Mouse (Mus musculus) heart, adult 11 months (tissue): ENCODE data around the gene Crhr1.

Source experiments
- DNase-seq: peaks from one replicate; pipeline ENCODE4 v3.0.0; 2022

The Crhr1 gene

DNA sequence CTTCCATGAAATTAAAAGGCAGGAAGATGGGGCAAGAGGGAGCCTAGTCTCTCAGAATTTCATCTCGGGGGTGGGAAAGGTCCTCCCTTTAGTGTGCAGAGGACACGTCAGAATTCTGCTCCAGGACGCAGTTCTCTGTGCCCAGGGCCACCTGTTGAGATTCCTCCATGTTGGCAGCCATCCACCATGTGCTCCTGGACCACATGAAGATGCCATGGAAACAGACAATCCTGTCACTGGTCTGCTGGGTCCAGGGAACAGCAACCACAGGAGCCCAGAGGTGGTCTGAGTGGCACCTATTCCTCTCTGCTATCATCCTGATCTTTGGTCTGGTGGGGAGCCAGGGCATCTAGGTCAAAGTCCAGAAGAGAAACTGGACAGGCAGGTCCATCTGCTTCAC, 6.3 kb downstream of the Crhr1 start:
- no peak for DNase-seq

DNA sequence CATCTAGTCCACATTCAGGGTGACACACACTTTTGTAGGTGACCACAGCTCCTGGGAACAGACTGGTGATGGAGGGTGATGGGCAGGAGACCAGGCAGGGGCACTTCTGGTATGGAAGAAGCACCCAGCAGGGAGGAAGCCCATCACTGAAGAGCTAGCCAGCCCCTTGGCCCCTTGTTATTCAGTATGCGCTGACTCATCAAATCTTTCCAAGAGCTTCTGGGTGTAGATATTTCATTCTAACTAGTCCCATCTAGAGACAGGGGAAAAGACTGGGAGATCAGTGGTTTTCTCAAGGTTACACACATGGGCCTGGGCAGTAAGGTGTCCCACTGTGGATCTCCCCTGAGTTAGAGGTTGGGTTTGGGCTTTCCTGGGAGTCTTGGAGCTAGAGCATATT, 12.3 kb downstream of the Crhr1 start:
- no peak for DNase-seq

DNA sequence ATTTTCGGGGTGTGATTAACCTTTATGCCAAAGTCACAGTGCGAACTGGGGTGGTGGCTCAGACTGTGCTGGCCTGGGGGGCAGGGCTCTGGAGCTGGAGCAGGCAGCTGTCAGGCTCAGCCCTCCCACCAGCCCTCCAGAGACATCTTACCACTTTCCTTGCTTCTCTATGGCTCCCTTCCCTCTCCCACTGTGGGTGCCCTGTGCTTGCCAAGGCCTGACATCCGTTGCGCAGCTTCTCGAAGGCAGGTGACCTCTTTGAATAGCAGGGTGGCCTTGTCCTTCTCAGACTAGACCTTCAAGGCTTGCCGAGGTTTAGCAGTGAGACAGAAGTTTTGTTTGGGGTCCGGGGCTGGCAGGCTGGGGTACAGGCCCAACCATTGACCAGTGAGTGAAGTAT, 16.1 kb downstream of the Crhr1 start:
- DNase-seq = no peak

DNA sequence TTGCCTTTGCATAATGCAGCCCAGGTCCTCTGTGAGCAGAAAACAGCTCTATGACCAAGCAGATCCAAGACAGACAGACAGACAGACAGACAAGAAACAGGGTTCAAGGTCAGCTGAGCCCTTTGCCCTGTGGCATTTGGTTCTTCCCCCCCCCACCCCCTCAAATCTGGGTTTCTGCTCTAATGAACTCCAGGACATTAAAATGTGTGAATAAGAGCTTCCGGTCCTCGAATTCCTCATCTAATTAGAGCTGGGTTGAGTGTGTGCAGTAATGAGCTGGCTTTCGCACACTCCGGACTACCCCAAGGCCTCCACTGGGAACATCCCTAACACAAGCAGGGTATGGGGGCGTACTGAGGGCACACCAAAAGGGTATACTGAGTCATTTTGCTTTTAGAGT, 18.3 kb downstream of the Crhr1 start:
- no peak for DNase-seq

DNA sequence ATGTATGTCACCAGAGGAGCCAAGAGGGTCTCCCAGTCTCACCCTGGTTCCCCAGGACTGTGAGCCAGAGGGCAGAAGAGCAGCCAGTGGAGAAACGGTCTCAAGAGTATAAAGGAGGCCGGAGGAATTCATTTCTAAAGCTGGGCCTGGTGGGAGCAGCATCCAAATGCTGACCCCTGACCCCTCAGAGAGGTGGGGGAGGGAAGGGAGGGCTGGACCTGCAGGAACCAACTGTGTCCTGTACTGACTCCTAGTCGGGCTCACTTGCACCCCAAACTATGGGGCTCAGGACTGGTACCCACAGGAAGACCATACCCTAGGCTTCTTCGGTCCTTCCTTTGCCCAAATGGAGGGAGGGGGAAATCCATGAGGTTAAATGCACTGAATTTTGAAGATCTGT, 21.7 kb downstream of the Crhr1 start:
- no peak for DNase-seq

DNA sequence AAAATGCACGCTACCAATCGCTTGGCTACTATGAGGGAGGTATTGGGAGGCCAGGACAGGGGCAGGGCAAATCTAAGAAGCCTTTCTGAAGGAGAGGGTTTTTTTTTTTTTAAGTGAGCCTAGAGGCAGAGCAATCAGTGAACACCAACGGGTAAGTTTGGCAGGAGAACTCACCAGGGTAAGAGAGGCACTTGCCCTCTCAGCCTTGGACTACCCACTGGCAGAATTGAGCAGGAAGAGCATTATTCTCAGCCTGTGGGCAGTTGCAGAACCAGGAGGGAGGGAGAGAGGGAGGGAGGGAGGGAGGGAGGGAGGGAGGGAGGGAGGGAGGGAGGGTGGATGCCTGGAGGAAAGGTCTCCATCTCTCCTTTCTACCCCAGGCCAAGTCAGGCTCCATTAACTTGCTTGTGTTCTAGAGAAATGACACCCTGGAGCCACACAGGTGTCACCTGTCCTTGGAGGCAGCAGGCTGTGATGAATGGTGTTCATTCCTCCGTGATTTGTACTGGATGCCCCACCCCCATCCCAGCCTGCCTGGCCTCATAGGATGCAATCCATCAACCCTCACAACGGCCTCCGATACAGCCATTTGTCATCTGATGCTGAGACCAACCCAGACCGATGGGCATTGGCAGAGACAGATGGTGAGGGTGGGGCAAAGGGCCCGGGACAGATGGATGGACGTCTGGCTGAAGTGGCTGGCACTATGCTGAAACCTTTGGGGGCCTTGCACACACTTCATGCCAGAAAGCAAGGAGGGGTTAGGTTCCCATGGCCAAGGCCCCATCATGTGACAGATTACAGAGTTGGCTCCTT, 22.4 kb downstream of the Crhr1 start:
- no peak for DNase-seq

DNA sequence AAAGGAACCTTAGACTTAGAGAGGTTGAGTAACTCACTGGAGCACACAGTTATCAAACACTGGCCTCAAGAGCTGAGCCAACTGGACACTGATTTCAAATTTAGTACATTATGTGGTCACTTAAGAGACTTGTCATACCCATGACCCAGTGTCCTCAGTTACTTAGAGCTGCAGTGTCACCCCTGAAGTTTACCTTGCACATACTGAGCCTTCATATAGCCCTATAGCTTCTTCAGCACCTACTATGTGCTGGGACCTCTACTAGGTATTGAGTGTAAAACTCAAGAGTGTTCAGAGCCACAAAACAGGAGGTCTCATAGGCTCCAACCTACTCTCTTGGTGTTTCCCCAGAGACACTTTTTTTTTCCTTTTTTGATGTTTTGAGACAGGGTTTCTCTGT, 23.2 kb downstream of the Crhr1 start:
- no peak for DNase-seq

DNA sequence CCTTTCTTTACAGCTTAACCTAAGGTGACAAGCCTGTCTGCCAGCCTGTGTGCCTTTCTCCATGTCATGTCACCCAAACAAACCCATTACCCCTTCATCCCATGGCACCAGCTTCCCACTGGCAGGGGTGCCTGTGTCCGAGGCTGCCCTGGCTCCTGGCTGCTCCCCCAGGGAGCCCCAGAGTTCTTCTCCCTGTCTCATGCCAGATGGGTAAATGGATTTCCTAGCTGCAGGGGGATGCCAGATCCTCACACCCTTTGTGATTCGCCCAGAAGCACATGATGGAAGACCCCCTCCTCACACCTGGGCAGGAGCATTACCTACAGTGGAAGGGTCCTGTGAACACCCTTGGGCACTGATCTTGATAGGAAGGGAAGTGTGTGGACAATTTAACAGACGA, 23.7 kb downstream of the Crhr1 start:
- DNase-seq = no peak

DNA sequence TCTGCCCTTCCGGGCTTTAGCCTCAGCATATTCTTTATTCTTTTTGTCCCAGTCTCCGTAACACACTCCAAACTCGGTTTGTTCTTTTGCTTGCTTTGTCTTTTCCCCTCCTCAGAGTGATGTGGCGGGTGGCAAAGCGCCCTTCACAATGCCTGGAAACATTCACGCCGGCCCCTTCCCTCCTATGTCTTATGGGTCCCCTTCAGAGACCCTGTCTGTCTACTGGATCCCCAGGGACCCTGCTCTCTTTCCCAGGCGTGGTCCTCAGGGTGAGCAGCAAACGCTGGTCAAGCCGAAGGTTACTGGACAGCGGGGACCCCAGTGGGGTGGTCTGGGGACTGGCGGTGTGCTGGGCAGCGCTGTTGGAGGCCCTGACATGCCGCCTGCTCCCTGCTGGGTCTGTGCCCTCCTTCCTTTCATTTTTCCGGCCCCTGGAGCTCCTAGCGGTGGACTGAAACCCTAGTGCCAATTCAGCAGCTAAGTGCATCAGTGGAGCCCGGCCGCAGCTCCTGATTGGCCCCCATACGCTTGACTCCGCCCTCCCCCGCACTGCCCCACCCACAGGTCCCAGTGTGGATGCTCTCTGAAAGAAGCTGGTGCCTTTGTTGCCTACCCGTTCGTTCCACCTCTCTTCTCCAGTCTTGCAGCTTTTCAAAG, 25.1 kb downstream of the Crhr1 start:
- DNase-seq = peak; percentile 94

DNA sequence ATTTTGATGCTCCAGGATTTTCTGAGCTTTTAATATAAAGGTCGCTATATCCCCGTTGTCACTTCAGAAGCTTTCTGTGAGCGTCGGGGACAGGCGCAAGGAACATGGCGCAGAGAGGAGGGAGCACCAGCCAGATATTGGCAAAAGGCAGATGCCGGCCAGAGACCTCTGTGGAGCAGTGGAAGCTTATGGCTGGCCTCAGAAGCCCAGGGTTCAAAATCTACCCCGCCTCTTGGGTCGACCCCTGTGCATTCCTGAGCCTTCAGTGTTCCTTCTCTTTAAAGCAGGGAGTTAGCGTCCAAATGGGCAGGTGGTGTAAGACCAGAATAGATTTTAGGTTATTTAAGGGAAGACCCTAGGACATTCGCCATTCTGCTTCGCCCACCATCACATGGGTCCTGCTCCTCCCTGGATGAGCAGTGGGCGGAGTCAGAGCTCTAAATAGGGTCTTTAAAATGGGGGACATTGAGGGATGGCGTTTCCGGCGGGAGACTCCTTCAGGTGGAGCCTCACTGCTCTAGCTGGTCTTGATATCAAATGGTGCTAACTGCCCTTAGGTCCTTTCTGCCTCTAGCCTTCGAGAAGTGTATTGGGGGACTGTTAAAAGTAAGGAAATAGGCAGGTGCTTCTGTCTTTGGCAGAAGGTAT, 25.7 kb downstream of the Crhr1 start:
- no peak for DNase-seq

DNA sequence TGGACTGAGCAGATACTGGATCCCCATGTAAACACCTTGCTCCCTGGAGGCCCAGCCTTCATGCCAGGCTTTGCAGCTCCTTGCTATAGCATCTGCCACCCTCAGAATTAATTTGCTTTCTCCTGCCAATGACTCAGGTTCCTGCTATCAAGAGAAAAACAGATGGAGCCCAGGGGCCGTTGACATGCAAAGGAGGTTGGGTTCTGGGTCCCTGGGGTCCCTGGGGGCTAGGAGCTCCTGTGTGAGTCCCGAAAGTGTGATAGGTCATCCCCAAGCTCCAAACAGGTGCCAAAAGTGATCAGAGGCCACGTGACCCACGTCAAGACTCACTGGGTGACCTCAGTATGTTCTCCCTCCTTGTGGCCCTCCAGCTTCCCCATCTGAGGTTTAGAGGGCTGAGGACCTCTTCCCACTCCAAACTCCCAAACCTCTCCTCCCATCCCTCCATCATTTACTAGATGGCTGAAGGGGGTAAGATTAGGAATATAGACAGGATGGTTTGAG, 27.2 kb downstream of the Crhr1 start:
- no peak for DNase-seq

DNA sequence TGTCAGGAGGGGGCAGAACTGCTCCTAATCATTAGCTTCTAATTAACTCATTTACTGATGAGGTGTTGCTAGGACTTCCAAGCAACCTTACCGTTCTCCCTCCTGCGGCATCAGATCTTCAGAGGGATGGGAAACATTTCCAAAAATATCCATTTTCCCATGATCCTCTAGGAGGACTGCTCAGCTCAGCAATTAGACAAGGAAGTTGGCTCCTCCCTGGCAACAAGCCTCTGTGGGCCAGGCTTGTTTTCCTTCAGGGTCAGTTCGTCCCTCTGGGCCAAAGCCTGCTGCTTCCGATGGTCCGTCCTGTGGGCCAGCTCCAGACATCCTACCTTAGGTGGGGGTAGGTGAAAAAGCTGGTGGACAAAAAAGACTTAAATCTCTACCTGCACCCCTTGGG, 28.5 kb downstream of the Crhr1 start:
- no peak for DNase-seq

DNA sequence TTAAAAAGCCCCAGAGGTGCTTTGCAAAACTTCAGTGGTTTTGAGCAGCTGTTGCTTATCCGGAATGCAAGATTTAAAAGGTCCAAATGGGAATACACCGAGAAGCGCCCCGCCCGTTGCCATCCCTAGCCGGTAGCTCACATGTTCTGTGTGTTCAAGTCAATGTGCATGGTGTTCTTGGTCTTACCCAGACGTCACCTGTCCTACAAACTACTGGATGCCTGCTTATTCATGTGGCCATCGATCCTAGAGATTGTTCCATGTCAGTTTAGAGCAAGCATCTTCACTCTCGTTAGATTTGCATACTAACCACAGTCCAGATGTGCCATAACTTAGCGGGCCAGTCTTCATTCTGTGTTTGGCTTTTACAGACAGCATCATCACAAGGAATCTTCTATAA, 31.6 kb downstream of the Crhr1 start:
- no peak for DNase-seq

DNA sequence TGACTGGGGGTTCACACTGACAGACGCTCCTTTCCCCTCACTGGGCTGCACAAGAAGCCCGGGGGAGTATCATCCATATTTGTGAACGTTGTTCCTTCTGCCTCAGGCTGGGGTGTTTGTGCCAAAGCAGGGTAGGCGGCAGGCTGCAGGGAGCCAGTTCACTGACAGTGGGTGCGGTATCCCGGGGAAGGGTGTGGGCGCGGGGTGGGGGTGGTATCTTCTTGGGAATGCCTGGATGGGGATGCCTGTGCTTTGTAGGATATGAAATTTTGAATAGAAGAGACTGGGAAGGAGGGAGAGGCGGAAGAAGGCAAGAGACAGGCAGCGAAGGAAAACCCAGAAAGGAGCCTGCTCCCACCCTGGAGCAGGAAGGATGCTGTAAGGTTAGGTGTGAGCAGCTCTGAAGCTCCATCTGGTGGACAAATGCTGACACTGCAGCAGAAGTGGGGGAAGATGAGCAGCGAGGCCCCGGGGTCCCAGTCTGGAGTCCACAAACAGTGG, 38.7 kb downstream of the Crhr1 start:
- DNase-seq = no peak

DNA sequence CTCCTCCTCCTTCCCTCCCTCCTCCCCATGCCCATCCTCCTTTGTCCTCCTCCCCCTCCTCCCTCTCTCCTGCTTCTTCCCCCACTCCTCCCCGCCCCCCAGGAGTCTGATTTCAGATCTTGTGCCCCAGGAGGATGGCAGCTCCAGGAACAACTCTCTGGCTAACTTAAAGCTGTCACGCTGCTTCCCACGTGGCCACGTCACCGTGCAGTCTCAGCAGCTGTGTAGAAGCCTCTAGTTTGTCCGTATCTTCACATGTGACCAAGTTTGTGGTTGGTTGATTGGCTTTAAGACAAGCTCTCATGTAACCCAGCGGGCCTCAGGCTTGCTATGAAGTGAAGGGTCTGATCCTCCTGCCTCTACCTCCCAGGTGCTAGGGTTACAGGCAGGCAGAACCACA, 46.2 kb downstream of the Crhr1 start:
- DNase-seq = no peak

DNA sequence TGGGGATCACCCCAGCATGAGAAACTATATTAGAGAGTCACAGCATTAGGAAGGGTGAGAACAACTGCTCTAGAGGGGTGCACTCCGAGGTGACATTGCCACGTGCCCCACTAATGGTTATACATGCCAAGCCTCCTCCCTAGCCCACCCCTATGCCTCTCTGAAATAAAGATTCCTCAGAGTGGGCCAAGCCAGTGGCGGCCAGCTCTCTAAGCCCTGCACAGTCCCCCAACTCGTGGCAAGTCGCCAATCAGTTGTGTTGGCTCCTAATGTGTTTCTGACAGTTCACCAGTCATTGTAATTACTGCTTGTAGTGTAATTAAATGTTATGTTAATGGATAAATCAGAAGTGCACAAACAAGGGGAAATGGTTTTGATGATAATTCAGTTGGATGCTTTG, 47.1 kb downstream of the Crhr1 start:
- DNase-seq = no peak

DNA sequence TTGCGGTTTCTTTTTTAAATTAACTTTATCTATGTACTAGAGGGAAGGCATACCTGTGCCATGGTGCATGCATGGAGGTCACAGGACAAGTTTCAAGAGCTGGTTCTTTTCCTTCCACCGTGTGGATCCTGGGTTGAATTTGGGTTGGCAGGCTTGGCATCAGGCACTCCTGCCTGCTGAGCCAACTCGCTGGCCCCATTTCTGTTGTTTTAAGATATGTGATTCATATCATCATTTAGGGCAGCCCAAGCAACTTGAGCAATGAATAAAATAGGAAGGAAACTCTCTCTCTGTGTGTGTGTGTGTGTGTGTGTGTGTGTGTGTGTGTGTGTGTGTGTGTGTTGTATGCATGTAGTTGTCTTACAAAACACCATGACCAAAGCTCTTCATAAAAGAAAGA, 49.5 kb downstream of the Crhr1 start:
- no peak for DNase-seq

DNA sequence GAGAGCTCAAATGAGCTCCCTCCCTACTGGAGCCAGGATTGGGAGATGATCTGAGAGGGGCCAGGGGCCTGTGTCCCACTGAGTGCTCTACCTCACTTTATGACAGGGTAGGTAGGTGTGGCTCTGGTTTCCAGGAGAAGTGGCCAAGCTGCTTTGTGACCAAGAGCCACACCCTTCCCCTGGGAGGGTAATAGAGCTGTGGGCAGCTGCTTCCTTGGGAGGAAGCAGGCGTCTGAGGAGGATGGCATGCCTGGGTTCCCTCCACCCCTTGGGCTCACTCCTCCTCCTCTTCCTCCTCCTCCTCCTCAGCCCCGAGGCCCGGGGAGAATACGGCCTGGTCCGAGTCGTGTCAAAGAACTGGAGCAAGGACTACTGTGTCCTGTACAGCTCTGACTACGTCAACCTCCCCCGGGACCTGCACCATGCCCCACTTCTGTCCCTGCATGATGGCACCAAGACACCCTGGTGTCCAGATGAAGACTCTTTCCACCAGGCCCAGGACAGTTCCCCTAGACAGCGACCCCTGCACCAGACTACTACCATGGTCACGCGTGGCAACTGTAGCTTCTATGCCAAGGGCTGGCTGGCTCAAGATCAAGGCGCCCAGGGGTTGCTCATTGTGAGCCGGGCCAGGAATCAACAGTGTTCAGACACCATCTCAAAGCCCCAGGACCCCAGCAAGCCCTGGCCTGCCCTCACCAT, 53.6 kb downstream of the Crhr1 start, which contains the start of gene Sppl2c:
Gene Sppl2c, plus strand, starts transcription at position 193 of the 702 bp plus-strand sequence.
- no peak for DNase-seq

DNA sequence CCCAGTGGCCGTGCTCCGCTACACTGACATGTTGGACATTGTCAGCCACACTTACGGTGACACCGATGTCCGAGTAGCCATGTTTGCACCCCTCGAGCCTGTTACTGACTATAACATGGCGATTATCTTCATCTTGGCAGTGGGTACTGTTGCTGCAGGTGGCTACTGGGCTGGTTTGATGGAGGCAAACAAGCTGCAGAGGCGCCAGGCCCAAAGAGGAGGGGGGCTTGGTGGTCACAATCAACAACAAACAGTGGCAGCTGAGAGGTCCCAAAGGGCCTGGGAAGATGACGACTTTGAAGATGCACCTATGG, 54.1 kb downstream of the Crhr1 start:
- DNase-seq = no peak

DNA sequence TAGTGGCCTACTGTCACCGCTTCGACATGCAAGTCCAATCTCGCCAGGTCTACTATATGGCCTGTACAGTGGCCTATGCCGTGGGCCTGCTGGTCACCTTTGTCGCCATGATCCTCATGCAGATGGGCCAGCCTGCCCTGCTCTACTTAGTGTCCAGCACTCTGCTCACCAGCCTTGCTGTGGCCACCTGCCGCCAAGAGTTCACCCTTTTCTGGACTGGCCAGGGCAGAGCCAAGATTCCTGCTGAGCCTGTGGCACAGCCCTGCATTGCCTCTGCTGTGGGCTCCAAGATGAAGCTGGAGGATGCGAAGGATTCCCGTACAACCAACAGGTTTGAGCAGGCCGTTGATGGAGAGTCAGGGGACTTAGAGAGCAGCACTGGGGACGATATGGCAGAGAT, 55.1 kb downstream of the Crhr1 start:
- no peak for DNase-seq

DNA sequence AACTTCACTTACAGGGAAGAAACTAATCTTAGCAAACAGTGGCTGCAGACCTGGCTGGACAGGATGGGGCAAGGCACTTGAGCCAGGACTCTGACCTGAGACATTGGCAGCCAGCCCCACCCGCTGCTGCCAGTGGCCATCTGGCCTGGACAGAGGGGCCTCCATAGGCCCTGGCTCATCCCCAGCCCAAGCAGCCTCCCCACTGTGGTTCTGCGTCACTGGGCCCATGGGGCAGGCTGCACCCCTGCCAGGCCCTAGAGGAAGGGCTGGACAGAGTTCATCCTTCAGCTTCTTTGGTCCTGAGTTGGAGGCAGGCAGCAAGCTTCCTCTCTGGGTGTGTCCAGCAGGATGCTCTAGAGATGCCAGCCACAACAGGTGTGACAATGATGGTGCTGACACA, 57.4 kb downstream of the Crhr1 start:
- DNase-seq = no peak

DNA sequence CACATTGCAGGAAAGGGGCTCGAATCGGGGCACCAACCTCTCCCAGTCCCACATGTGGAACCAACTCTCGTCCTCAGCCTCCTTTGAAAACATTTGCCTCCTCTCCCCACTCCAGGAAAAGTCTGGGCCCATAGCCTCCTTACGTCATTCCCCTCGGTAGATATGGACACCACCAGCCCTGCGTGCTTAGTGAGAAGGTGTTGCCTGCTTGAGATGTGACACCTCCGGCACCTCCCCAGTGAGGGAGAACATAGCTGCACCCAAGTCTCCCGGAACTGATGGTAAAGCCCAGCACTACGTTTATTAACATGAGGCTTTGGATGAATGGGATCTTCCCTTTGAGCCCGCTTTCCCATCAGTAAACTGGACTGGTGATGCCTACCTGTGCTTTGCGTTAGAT, 62.7 kb downstream of the Crhr1 start:
- no peak for DNase-seq

DNA sequence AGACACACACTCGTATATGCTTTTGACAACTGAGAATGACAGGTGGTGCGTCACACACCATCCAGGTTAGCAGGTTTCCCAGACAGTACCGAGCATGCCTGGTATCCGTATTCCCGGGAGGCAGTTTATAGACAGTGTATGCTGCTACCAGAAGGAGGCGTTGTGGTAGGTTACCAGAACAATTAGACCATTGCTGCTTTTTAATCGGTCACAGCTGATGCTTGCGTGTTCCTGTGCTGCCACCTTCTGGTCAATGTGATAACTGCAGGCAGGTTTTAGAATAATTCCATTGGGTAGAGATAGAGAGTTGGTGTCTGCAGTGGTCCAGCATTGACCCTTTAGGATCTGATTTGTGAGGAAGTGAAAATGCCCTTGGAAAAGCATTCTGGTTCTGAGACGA, 63.1 kb downstream of the Crhr1 start:
- DNase-seq = peak; percentile 95
